Mouse (Mus musculus) liver, embryonic 11.5 days (tissue): ENCODE data around the gene Kiss1r. TPM values are rescaled to one million over a fixed set of nuclear protein-coding genes. Genes with fewer than 3 reads are reported as not detected.
"Not testable (repeated sequence)": the region's sequence is repeated elsewhere in the genome, so short reads cannot be mapped to it uniquely, and the experiment has no call there.

ENCODE experiments used
- ATAC-seq: fragments of 200-750 bp; cut with Nextera tagmentation; replicated peaks from 2 replicates; pipeline ENCODE4 v1.8.0; 2017; ENCODE audit warnings: moderate number of reproducible peaks, mild to moderate bottlenecking, moderate TSS enrichment, moderate library complexity; ENCODE audit not compliant: low FRiP score
- DNase-seq: peaks from one replicate; pipeline ENCODE4 v3.0.0-alpha.2; 2017; ENCODE audit warnings: low spot score
- H3K27ac ChIP-seq: fragments of 300-500 bp; sonication (generic); 2 replicates; pipeline ENCODE4 v1.5.1; 2014; ENCODE audit warnings: mild to moderate bottlenecking, low read depth, low read length, control low read depth
- H3K27me3 ChIP-seq: fragments of 300-500 bp; sonication (generic); replicated peaks from 2 replicates; pipeline ENCODE4 v1.6.1; 2014; ENCODE audit warnings: low read length, mixed read lengths; ENCODE audit not compliant: control insufficient read depth, insufficient read depth
- H3K36me3 ChIP-seq: fragments of 300-500 bp; sonication (generic); 2 replicates; pipeline ENCODE4 v1.6.1; 2014; ENCODE audit warnings: mild to moderate bottlenecking, low read length, moderate library complexity, mixed read lengths; ENCODE audit not compliant: control insufficient read depth, insufficient read depth
- H3K4me1 ChIP-seq: fragments of 300-500 bp; sonication (generic); replicated peaks from 2 replicates; pipeline ENCODE4 v1.6.1; 2014; ENCODE audit warnings: low read length, mixed read lengths; ENCODE audit not compliant: control insufficient read depth, insufficient read depth
- H3K4me2 ChIP-seq: fragments of 300-500 bp; sonication (generic); 2 replicates; pipeline ENCODE4 v1.6.1; 2014; ENCODE audit warnings: mild to moderate bottlenecking, control low read depth, moderate library complexity
- H3K4me3 ChIP-seq: fragments of 300-500 bp; sonication (generic); 2 replicates; pipeline ENCODE4 v1.5.1; 2014; ENCODE audit warnings: low read depth, low read length, control low read depth
- H3K9ac ChIP-seq: fragments of 300-500 bp; sonication (generic); 2 replicates; pipeline ENCODE4 v1.6.1; 2014; ENCODE audit warnings: low read depth, low read length, control low read depth
- H3K9me3 ChIP-seq: fragments of 300-500 bp; sonication (generic); 2 replicates; pipeline ENCODE4 v1.6.1; 2016; ENCODE audit warnings: low read length, inconsistent platforms, mixed read lengths; ENCODE audit not compliant: control insufficient read depth
- WGBS: fragments of 180-500 bp; shearing (Covaris S2); extraction: QIAGEN DNeasy Blood & Tissue Kit; methylation state at CpG from one replicate; pipeline ENCODE4 v1.1.7; 2014; 5-methylcytosine and 5-hydroxymethylcytosine counted together
- polyA plus RNA-seq: library from polyadenylated mRNA; unstranded; fragments of >200 nt; fragmentation: Nextera tagmentation; extraction: Ambion mirVana; gene quantifications from 2 replicates; pipeline ENCODE4 v1.2.1, GENCODE M21; 2014

Kiss1r gene
- polyA plus RNA-seq, 1 experiment from 2014 or later = 0.66 TPM

GRCm38 (mm10) chr10:79889386-79889785 is 27.4 kb upstream of the Kiss1r start:
- Histone ChIP-seq H3K9ac (no peak overlapping the region), H3K27me3 (no peaks in the 10 kb centered on the region), H3K36me3 (no peaks in the 10 kb centered on the region), H3K27ac (no peak overlapping the region), H3K9me3 (no peaks in the 10 kb centered on the region), H3K4me3 (no peak overlapping the region), H3K4me1 (no peaks in the 10 kb centered on the region), H3K4me2 (no peak overlapping the region)
- DNase-seq = no peak
- WGBS = 69% methylated on average over 2 of the region's 2 CpGs
- no peak for ATAC-seq

GRCm38 (mm10) chr10:79890670-79891069 is 26.1 kb upstream of the Kiss1r start, which contains the start of gene Cfd:
Gene Cfd (plus strand): TSS chr10:79890853.
- Histone ChIP-seq H3K27ac (no peak within 1 kb of the TSS), H3K9ac (no peak within 1 kb of the TSS), H3K9me3 (no peaks in the 10 kb centered on the region), H3K4me2 (no peak within 1 kb of the TSS), H3K27me3 (no peaks in the 10 kb centered on the region), H3K4me3 (no peak within 1 kb of the TSS), H3K36me3 (0 out of 2 replicates have a peak, but pooled peaks cover 3% of the 10 kb centered on the region), H3K4me1 (no peaks in the 10 kb centered on the region)
- no peak for DNase-seq
- 51% methylated on average over 5 of the region's 5 CpGs for WGBS
- ATAC-seq = no peak

GRCm38 (mm10) chr10:79892451-79893118 is 24.2 kb upstream of the Kiss1r start:
- peak; percentile 59 for ATAC-seq
- H3K4me3 ChIP-seq = not testable (repeated sequence)
- 41% methylated on average over 22 of the region's 22 CpGs for WGBS

GRCm38 (mm10) chr10:79896306-79896705 is 20.5 kb upstream of the Kiss1r start:
- H3K4me2 ChIP-seq = no peak overlapping the region
- peaks cover 21% of the 10 kb centered on the region for H3K36me3 ChIP-seq
- no peaks in the 10 kb centered on the region for H3K27me3 ChIP-seq
- H3K4me1 ChIP-seq = peaks cover 6% of the 10 kb centered on the region
- H3K4me3 ChIP-seq = no peak overlapping the region
- no peak overlapping the region for H3K9ac ChIP-seq
- H3K27ac ChIP-seq = no peak overlapping the region
- ATAC-seq = no peak
- WGBS = 93% methylated on average over 16 of the region's 16 CpGs
- DNase-seq = no peak
- H3K9me3 ChIP-seq = no peaks in the 10 kb centered on the region

More at GRCm38 (mm10) chr10:79892451-79893118, 24.2 kb upstream of the Kiss1r start:
- not testable (repeated sequence) for H3K4me1 ChIP-seq, H3K9ac ChIP-seq, H3K9me3 ChIP-seq, H3K36me3 ChIP-seq, H3K4me2 ChIP-seq, H3K27ac ChIP-seq, H3K27me3 ChIP-seq
- DNase-seq = peak; percentile 84

GRCm38 (mm10) chr10:79896814-79897213 is 20.0 kb upstream of the Kiss1r start:
- Histone ChIP-seq H3K36me3 (peaks cover 21% of the 10 kb centered on the region), H3K27ac (no peak overlapping the region), H3K4me2 (no peak overlapping the region), H3K27me3 (no peaks in the 10 kb centered on the region), H3K9ac (no peak overlapping the region), H3K4me3 (no peak overlapping the region), H3K4me1 (peaks cover 6% of the 10 kb centered on the region), H3K9me3 (no peaks in the 10 kb centered on the region)
- DNase-seq = no peak
- 84% methylated on average over 13 of the region's 13 CpGs for WGBS
- ATAC-seq = no peak

GRCm38 (mm10) chr10:79897316-79898245 is 19.2 kb upstream of the Kiss1r start:
- Histone ChIP-seq H3K4me2 (peak overlapping the region; percentile 26), H3K9ac (no peak overlapping the region), H3K36me3 (peaks cover 25% of the 10 kb centered on the region), H3K4me3 (no peak overlapping the region), H3K9me3 (no peaks in the 10 kb centered on the region), H3K27me3 (no peaks in the 10 kb centered on the region), H3K4me1 (peaks cover 6% of the 10 kb centered on the region), H3K27ac (0 out of 2 replicates have a peak overlapping the region, but pooled peaks have one; percentile 14)
- DNase-seq (no peak), ATAC-seq (peak; percentile 52)
- WGBS = 52% methylated on average over 20 of the region's 20 CpGs

- Histone ChIP-seq H3K4me3 (no peak overlapping the region), H3K9me3 (no peaks in the 10 kb centered on the region), H3K36me3 (peaks cover 38% of the 10 kb centered on the region), H3K9ac (no peak overlapping the region), H3K4me2 (no peak overlapping the region), H3K27ac (no peak overlapping the region), H3K4me1 (peaks cover 6% of the 10 kb centered on the region), H3K27me3 (no peaks in the 10 kb centered on the region)
- WGBS = 68% methylated on average over 2 of the region's 2 CpGs
- DNase-seq = no peak
- no peak for ATAC-seq
Measured at GRCm38 (mm10) chr10:79900951-79901410, 15.8 kb upstream of the Kiss1r start.

GRCm38 (mm10) chr10:79906712-79907111 is 10.1 kb upstream of the Kiss1r start:
- Histone ChIP-seq H3K9ac (no peak overlapping the region), H3K4me2 (no peak overlapping the region), H3K4me3 (no peak overlapping the region), H3K27ac (no peak overlapping the region), H3K4me1 (peaks cover 8% of the 10 kb centered on the region), H3K9me3 (no peaks in the 10 kb centered on the region), H3K36me3 (peaks cover 31% of the 10 kb centered on the region), H3K27me3 (no peaks in the 10 kb centered on the region)
- 92% methylated on average over 9 of the region's 9 CpGs for WGBS
- no peak for DNase-seq
- no peak for ATAC-seq
